Mouse (Mus musculus) embryonic fibroblast, embryonic 13.5 days (primary cell): ENCODE results near the gene Dock6.

Source experiments
- CTCF ChIP-seq: IDR thresholded peaks from 2 replicates; pipeline ENCODE4 v1.5.1; 2011; ENCODE audit warnings: mild to moderate bottlenecking, control low read depth, low read length, moderate library complexity, borderline replicate concordance; ENCODE audit not compliant: insufficient read depth
- POLR2A ChIP-seq: IDR thresholded peaks from 2 replicates; pipeline ENCODE4 v1.6.1; 2011; ENCODE audit warnings: low read depth, mild to moderate bottlenecking, control low read depth, low read length, moderate library complexity

DNA sequence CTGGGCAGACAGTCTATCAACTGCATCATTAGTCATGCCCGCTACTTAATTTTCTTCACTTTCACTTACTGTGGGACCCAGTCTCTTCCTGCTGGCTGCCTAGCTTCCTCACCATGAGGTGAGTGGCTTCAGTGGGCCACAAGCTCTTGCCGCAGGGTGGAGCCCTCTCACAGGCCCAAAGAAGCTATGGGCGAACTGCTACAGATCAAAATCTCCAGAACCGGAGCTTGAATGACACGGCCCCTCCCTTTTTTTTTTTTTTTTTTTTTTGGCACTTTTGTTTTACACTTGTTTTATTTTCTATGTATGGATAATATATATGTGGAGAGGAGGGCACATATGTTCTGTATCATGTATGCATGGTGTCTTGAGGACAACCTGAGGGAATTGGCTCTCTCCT, 41.3 kb downstream of the Dock6 start:
- TF ChIP-seq CTCF (no peak), POLR2A (no peak)
